Mouse (Mus musculus): Measurements from ENCODE around the gene Nr2c2ap. TPM values are rescaled to one million over a fixed set of nuclear protein-coding genes. Genes with fewer than 3 reads are reported as not detected.

Nr2c2ap gene
- total RNA-seq, 2 experiments from 2014 or later: 10.9 to 12.8 TPM

GRCm38 (mm10) chr8:70118726-70119700, 12.1 kb upstream of the Nr2c2ap start:
- intact Hi-C loops (cut with DNase I): no loop called here

GRCm38 (mm10) chr8:70120667-70121066, 10.5 kb upstream of the Nr2c2ap start, which contains the start of gene Ncan:
Ncan (minus strand) TSS chr8:70120873.
- peak; percentile 40 to 56 for DNase-seq
- intact Hi-C loops (cut with DNase I): loop anchor here (5.0 kb wide), 1 partner anchor 203 kb away; no protein-coding TSS in a partner anchor

More at GRCm38 (mm10) chr8:70118726-70119700, 12.1 kb upstream of the Nr2c2ap start:
- no peak for DNase-seq

- intact Hi-C loops (cut with DNase I): loop anchor here (2.0 to 5.0 kb wide), 2 partner anchors 18 to 206 kb away; no protein-coding TSS in a partner anchor
Observed at GRCm38 (mm10) chr8:70122863-70123262, 8.3 kb upstream of the Nr2c2ap start.

GRCm38 (mm10) chr8:70124992-70125391, 6.1 kb upstream of the Nr2c2ap start:
- intact Hi-C loops (cut with DNase I): loop anchor here (5.0 kb wide), 2 partner anchors 78 to 208 kb away; no protein-coding TSS in a partner anchor
- DNase-seq: no peak

More at GRCm38 (mm10) chr8:70122863-70123262, 8.3 kb upstream of the Nr2c2ap start:
- DNase-seq: no peak

GRCm38 (mm10) chr8:70128435-70128834, 2.7 kb upstream of the Nr2c2ap start:
- DNase-seq: peak; percentile 90 to 93

GRCm38 (mm10) chr8:70129309-70129952, 1.7 kb upstream of the Nr2c2ap start:
- intact Hi-C loops (cut with DNase I): loop anchor here (5.0 kb wide), 1 partner anchor 82 kb away; no protein-coding TSS in a partner anchor
- peak; percentile 47 to 63 for DNase-seq

More at GRCm38 (mm10) chr8:70128435-70128834, 2.7 kb upstream of the Nr2c2ap start:
- intact Hi-C loops (cut with DNase I): loop anchor here (5.0 kb wide), 1 partner anchor 81 kb away; no protein-coding TSS in a partner anchor

GRCm38 (mm10) chr8:70130066-70130465, 1.1 kb upstream of the Nr2c2ap start:
- intact Hi-C loops (cut with DNase I): no loop called here
- DNase-seq: no peak

GRCm38 (mm10) chr8:70134086-70134485, 3.0 kb downstream of the Nr2c2ap start:
- intact Hi-C loops (cut with DNase I): no loop called here
- no peak for DNase-seq

GRCm38 (mm10) chr8:70134931-70135330, 3.8 kb downstream of the Nr2c2ap start:
- DNase-seq: no peak
- intact Hi-C loops (cut with DNase I): no loop called here

- no peak for DNase-seq
- intact Hi-C loops (cut with DNase I): no loop called here
Observed at GRCm38 (mm10) chr8:70136591-70136990, 5.5 kb downstream of the Nr2c2ap start.

GRCm38 (mm10) chr8:70137890-70138289, 6.8 kb downstream of the Nr2c2ap start:
- intact Hi-C loops (cut with DNase I): no loop called here
- DNase-seq: no peak

GRCm38 (mm10) chr8:70139026-70139857, 8.1 kb downstream of the Nr2c2ap start, which contains the start of the genes Rfxank, Borcs8 and Mef2b:
Rfxank (minus strand) TSS chr8:70139154.
Borcs8 (plus strand) TSS chr8:70139499.
Mef2b (plus strand) TSS chr8:70139711.
- peak; percentile 99 for DNase-seq
- intact Hi-C loops (cut with DNase I): no loop called here

GRCm38 (mm10) chr8:70139981-70140380, 8.8 kb downstream of the Nr2c2ap start:
- DNase-seq: no peak
- intact Hi-C loops (cut with DNase I): no loop called here

GRCm38 (mm10) chr8:70147678-70148607, 16.8 kb downstream of the Nr2c2ap start:
- intact Hi-C loops (cut with DNase I): no loop called here
- DNase-seq: no peak

- intact Hi-C loops (cut with DNase I): no loop called here
- no peak for DNase-seq
Observed at GRCm38 (mm10) chr8:70150158-70150557, 19.0 kb downstream of the Nr2c2ap start.

GRCm38 (mm10) chr8:70152537-70153257, 21.6 kb downstream of the Nr2c2ap start:
- peak; percentile 81 to 82 for DNase-seq
- intact Hi-C loops (cut with DNase I): no loop called here

GRCm38 (mm10) chr8:70157240-70157800, 26.2 kb downstream of the Nr2c2ap start:
- intact Hi-C loops (cut with DNase I): no loop called here
- DNase-seq: no peak
